Mouse (Mus musculus) liver, embryonic 14.5 days (tissue): ENCODE data around the gene Mien1. TPM values are rescaled to one million over a fixed set of nuclear protein-coding genes. Genes with fewer than 3 reads are reported as not detected.

Experiments
- ATAC-seq: fragments of 200-750 bp; cut with Nextera tagmentation; 2 replicates; pipeline ENCODE4 v1.8.0; 2017; ENCODE audit warnings: moderate number of reproducible peaks, mild to moderate bottlenecking, moderate library complexity; ENCODE audit not compliant: insufficient read depth
- DNase-seq, 3 experiments: peaks; one replicate each; pipeline ENCODE4 v3.0.0-alpha.2; 2012 to 2013; ENCODE audit warnings: low read depth in 3 of 3, low spot score in 3 of 3
- H3K27ac ChIP-seq: fragments of 300-500 bp; sonication (generic); 2 replicates; pipeline ENCODE4 v1.5.1; 2014; ENCODE audit warnings: moderate library complexity, mild to moderate bottlenecking, control low read depth, inconsistent platforms
- H3K27me3 ChIP-seq: fragments of 300-500 bp; sonication (generic); 2 replicates; pipeline ENCODE4 v1.6.1; 2014; ENCODE audit warnings: mild to moderate bottlenecking, low read length, moderate library complexity; ENCODE audit not compliant: control insufficient read depth, insufficient read depth
- H3K36me3 ChIP-seq: fragments of 300-500 bp; sonication (generic); replicated peaks from 2 replicates; pipeline ENCODE4 v1.6.1; 2014; ENCODE audit warnings: low read depth; ENCODE audit not compliant: control insufficient read depth, insufficient read depth
- H3K4me1 ChIP-seq, 2 experiments: fragments of 200-500 bp in 1 of 2; fragments of 300-500 bp in 1 of 2; sonication (generic) in 1 of 2; replicated peaks; 2 replicates each; pipeline ENCODE4 v1.6.1; 2012 to 2014; ENCODE audit warnings: antibody characterized with exemption in 1 of 2, inconsistent platforms in 1 of 2, low read length in 1 of 2; ENCODE audit not compliant: control insufficient read depth in 2 of 2, insufficient read depth in 2 of 2
- H3K4me2 ChIP-seq: fragments of 300-500 bp; sonication (generic); 2 replicates; pipeline ENCODE4 v1.6.1; 2014; ENCODE audit warnings: low read depth, mild to moderate bottlenecking, control low read depth, moderate library complexity
- H3K4me3 ChIP-seq, 2 experiments: fragments of 200-500 bp in 1 of 2; fragments of 300-500 bp in 1 of 2; sonication (generic) in 1 of 2; 2 replicates each; pipeline ENCODE4 v1.5.1; 2012 to 2014; ENCODE audit warnings: low read depth in 2 of 2, low read length in 2 of 2, mild to moderate bottlenecking in 2 of 2, control low read depth in 1 of 2, inconsistent platforms in 1 of 2, moderate library complexity in 1 of 2; ENCODE audit not compliant: insufficient read depth in 1 of 2
- H3K9ac ChIP-seq: fragments of 300-500 bp; sonication (generic); replicated peaks from 2 replicates; pipeline ENCODE4 v1.6.1; 2014; ENCODE audit warnings: mild to moderate bottlenecking, control low read depth, moderate library complexity
- H3K9me3 ChIP-seq: fragments of 300-500 bp; sonication (generic); 2 replicates; pipeline ENCODE4 v1.6.1; 2016; ENCODE audit warnings: low read length, mixed read lengths; ENCODE audit not compliant: control insufficient read depth
- CTCF ChIP-seq: IDR thresholded peaks from 2 replicates; pipeline ENCODE4 v1.5.1; 2016; ENCODE audit warnings: antibody characterized with exemption, low read depth, control low read depth
- EP300 ChIP-seq: IDR thresholded peaks from 2 replicates; pipeline ENCODE4 v1.6.1; 2016; ENCODE audit warnings: antibody characterized with exemption, low read depth
- WGBS: fragments of 180-500 bp; shearing (Covaris S2); extraction: QIAGEN DNeasy Blood & Tissue Kit; methylation state at CpG from one replicate; pipeline ENCODE4 v1.1.7; 2014; ENCODE audit not compliant: insufficient replicate concordance; 5-methylcytosine and 5-hydroxymethylcytosine counted together
- polyA plus RNA-seq, 2 experiments: library from polyadenylated mRNA; depleted of rRNA in 1 of 2; stranded (reverse) in 1 of 2; unstranded in 1 of 2; fragments of >200 nt; fragmentation: Nextera tagmentation in 1 of 2; extraction: Ambion mirVana in 1 of 2; gene quantifications; 2 replicates each; pipeline versions ENCODE4 v1.2.1 to v1.2.3; 2012 to 2014

Mien1 gene
- polyA plus RNA-seq, 2 experiments: 31.1 to 58.5 TPM

DNA sequence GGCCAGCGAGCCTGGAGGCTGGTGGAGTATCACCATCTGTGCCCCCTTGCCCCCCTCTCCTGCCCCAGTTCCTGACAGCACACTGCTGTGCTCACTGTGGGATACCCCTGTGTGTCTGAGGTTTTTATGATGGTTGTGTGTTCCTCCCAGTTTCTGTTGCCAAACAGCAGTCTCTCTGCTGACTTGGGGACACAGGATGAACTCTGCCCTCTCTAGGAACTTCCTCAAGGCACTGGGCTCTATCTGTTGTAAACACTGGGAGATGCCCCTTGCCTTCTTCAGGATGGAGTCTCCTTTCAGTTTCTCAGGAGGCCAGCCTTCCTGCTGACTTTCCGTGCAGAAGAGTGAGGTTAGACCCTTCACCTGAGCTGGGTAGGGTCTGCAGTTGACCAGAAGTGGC lies 24.6 kb downstream of the Mien1 start:
- no peak overlapping the region for H3K4me3 ChIP-seq
- ATAC-seq (no peak), DNase-seq (no peak)
- WGBS: 30% methylated on average over 2 of the region's 2 CpGs
- H3K36me3 ChIP-seq: no peaks in the 10 kb centered on the region
- TF ChIP-seq EP300 (no peak), CTCF (no peak)
- no peak overlapping the region for H3K4me2 ChIP-seq
- H3K4me1 ChIP-seq: peaks cover 0 to 4% of the 10 kb centered on the region in 2 experiments; a peak in 2 of 4 replicates
- peaks cover 45% of the 10 kb centered on the region for H3K27me3 ChIP-seq
- H3K27ac ChIP-seq: no peak overlapping the region
- H3K9ac ChIP-seq: no peak overlapping the region
- H3K9me3 ChIP-seq: no peaks in the 10 kb centered on the region

DNA sequence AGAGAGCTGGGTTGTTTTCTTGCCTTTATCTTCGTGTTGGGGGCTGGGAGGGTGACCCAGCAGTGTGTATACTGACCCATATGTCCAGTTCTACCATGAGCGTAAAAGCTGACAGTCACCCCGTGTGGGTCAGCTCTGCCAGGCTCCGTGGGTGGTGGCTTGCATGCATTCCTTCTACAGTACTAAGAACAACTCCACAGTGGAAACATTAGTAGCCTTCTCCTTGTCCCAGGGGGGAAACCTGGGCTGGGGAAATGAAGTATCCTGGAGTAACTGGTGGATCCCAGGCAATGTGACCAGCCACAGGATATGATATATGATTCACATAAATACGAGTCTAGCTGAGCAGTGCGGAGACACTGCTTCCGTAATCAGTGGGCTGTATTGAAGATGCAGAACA lies 25.1 kb downstream of the Mien1 start:
- no peak for DNase-seq
- H3K9me3 ChIP-seq: no peaks in the 10 kb centered on the region
- H3K4me2 ChIP-seq: no peak overlapping the region; the same call in 1 of the 2 replicates
- no peak overlapping the region for H3K9ac ChIP-seq
- H3K4me3 ChIP-seq: no peak overlapping the region
- ATAC-seq: no peak
- H3K36me3 ChIP-seq: no peaks in the 10 kb centered on the region
- WGBS: 34% methylated on average over 7 of the region's 7 CpGs
- H3K27ac ChIP-seq: no peak overlapping the region
- peaks cover 45% of the 10 kb centered on the region for H3K27me3 ChIP-seq
- TF ChIP-seq CTCF (no peak), EP300 (no peak)
- H3K4me1 ChIP-seq: peaks cover 0 to 7% of the 10 kb centered on the region in 2 experiments; a peak in 3 of 4 replicates

DNA sequence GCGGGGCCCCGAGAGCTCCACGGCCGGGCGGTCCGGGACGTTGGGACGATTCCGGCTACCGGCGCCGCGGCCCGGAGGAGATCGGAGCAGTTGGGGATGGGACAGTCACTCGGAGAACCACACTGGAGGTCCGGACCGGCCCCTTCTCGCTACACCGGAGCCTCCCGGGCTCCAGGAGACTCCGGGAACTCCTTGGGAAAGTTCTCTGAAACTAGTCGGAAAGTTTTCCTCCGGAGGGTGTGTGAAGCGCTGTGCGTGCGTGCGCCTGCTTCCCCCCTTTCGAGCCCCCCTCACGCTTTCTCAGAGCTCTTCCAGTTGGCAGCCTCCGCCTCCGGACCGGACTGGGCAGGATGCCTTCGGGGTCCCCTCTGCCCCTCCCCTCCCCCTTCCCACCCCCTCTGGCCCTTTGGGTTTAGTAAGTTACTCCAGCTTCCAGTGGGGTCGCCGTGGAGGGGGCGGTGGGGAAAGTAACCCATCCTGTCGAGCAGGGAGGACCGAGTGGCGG lies 25.9 kb downstream of the Mien1 start:
- Histone ChIP-seq H3K36me3 (no peaks in the 10 kb centered on the region), H3K4me3 (peak overlapping the region; percentile 44 to 55), H3K4me2 (peak overlapping the region; percentile 45), H3K27me3 (peaks cover 45% of the 10 kb centered on the region), H3K4me1 (peaks cover 0 to 8% of the 10 kb centered on the region in 2 experiments; a peak in 3 of 4 replicates), H3K9me3 (no peaks in the 10 kb centered on the region), H3K27ac (no peak overlapping the region), H3K9ac (peak overlapping the region; percentile 16; the same call in 1 of the 2 replicates)
- ATAC-seq: no peak
- DNase-seq: no peak
- no peak for TF ChIP-seq EP300
- no peak for TF ChIP-seq CTCF
- 2% methylated on average over 40 of the region's 40 CpGs for WGBS

- peak within 1 kb of the TSS; percentile 16; the same call in 1 of the 2 replicates for H3K9ac ChIP-seq
- 1% methylated on average over 47 of the region's 49 CpGs for WGBS
- H3K4me2 ChIP-seq: peak within 1 kb of the TSS; percentile 45
- DNase-seq (no peak), ATAC-seq (peak; percentile 31; the same call in 1 of the 2 replicates)
- TF ChIP-seq EP300: no peak
- TF ChIP-seq CTCF: no peak
- H3K9me3 ChIP-seq: no peaks in the 10 kb centered on the region
- peaks cover 45% of the 10 kb centered on the region for H3K27me3 ChIP-seq
- no peak within 1 kb of the TSS for H3K27ac ChIP-seq
- H3K4me3 ChIP-seq: peak within 1 kb of the TSS; percentile 44 to 55
- H3K4me1 ChIP-seq: peaks cover 0 to 8% of the 10 kb centered on the region in 2 experiments; a peak in 3 of 4 replicates
- H3K36me3 ChIP-seq: no peaks in the 10 kb centered on the region
Measured at GRCm38 (mm10) chr11:98412273-98412796, 26.5 kb downstream of the Mien1 start, which contains the start of gene Erbb2. Gene Erbb2, plus strand, starts transcription at chr11:98412470.

GRCm38 (mm10) chr11:98409341-98409822 lies 29.4 kb downstream of the Mien1 start:
- Histone ChIP-seq H3K4me3 (no peak overlapping the region), H3K9ac (no peak overlapping the region), H3K27me3 (peaks cover 40% of the 10 kb centered on the region), H3K36me3 (no peaks in the 10 kb centered on the region), H3K4me2 (no peak overlapping the region), H3K27ac (no peak overlapping the region), H3K9me3 (no peaks in the 10 kb centered on the region), H3K4me1 (peaks cover 0 to 6% of the 10 kb centered on the region in 2 experiments; a peak in 3 of 4 replicates)
- 6% methylated on average over 10 of the region's 10 CpGs for WGBS
- ATAC-seq (no peak), DNase-seq (no peak)
- TF ChIP-seq CTCF (no peak), EP300 (no peak)
